Mouse (Mus musculus) testis, adult 2 months (tissue): Measurements from ENCODE around the gene Stambp. TPM values are rescaled to one million over a fixed set of nuclear protein-coding genes. Genes with fewer than 3 reads are reported as not detected.

Experiments
- H3K27ac ChIP-seq: fragments of 200-500 bp; 2 replicates; pipeline ENCODE4 v1.5.1; 2012; ENCODE audit warnings: low read depth, low read length; ENCODE audit not compliant: control insufficient read depth, insufficient read depth
- H3K27me3 ChIP-seq: fragments of 200-500 bp; 2 replicates; pipeline ENCODE4 v1.6.1; 2012; ENCODE audit warnings: mild to moderate bottlenecking, low read length, moderate library complexity; ENCODE audit not compliant: control insufficient read depth, insufficient read depth
- H3K36me3 ChIP-seq: fragments of 200-500 bp; 2 replicates; pipeline ENCODE4 v1.6.1; 2012; ENCODE audit warnings: mild to moderate bottlenecking, low read length; ENCODE audit not compliant: control insufficient read depth, insufficient read depth
- H3K4me1 ChIP-seq: fragments of 200-500 bp; 2 replicates; pipeline ENCODE4 v1.6.1; 2012; ENCODE audit warnings: low read length; ENCODE audit not compliant: control insufficient read depth, insufficient read depth
- H3K4me3 ChIP-seq: fragments of 200-500 bp; 2 replicates; pipeline ENCODE4 v1.5.1; 2012; ENCODE audit warnings: low read depth, mild to moderate bottlenecking, low read length, moderate library complexity, mixed read lengths; ENCODE audit not compliant: control insufficient read depth
- CTCF ChIP-seq: fragments of 200-500 bp; IDR thresholded peaks from 2 replicates; pipeline ENCODE4 v1.5.1; 2012; ENCODE audit warnings: low read depth, mild to moderate bottlenecking, inconsistent platforms, low read length, moderate library complexity; ENCODE audit not compliant: control insufficient read depth, insufficient read depth, insufficient replicate concordance
- POLR2A ChIP-seq: fragments of 200-500 bp; IDR thresholded peaks from 2 replicates; pipeline ENCODE4 v1.6.1; 2012; ENCODE audit warnings: low read depth, mild to moderate bottlenecking, inconsistent platforms, low read length, moderate library complexity; ENCODE audit not compliant: control insufficient read depth
- polyA plus RNA-seq: library from polyadenylated mRNA; depleted of rRNA; stranded (reverse); fragments of >200 nt; gene quantifications from 2 replicates; pipeline ENCODE4 v1.2.3, GENCODE M21; 2012

Stambp gene
- polyA plus RNA-seq, 1 experiment = 44.6 TPM

- no peak overlapping the region for H3K4me3 ChIP-seq
- H3K36me3 ChIP-seq = no peaks in the 10 kb centered on the region
- H3K27ac ChIP-seq = no peak overlapping the region
- TF ChIP-seq POLR2A (no peak), CTCF (no peak)
- no peaks in the 10 kb centered on the region for H3K4me1 ChIP-seq
- no peaks in the 10 kb centered on the region for H3K27me3 ChIP-seq
Observed at GRCm38 (mm10) chr6:83532608-83533007, 39.9 kb downstream of the Stambp start.

- TF ChIP-seq POLR2A (no peak), CTCF (no peak)
- no peak overlapping the region for H3K4me3 ChIP-seq
- H3K4me1 ChIP-seq = no peaks in the 10 kb centered on the region
- no peaks in the 10 kb centered on the region for H3K36me3 ChIP-seq
- H3K27ac ChIP-seq = no peak overlapping the region
- no peaks in the 10 kb centered on the region for H3K27me3 ChIP-seq
Observed at GRCm38 (mm10) chr6:83523194-83523593, 49.3 kb downstream of the Stambp start.

GRCm38 (mm10) chr6:83521784-83522183 lies 50.7 kb downstream of the Stambp start:
- H3K4me1 ChIP-seq = no peaks in the 10 kb centered on the region
- no peak overlapping the region for H3K27ac ChIP-seq
- H3K4me3 ChIP-seq = no peak overlapping the region
- no peaks in the 10 kb centered on the region for H3K36me3 ChIP-seq
- H3K27me3 ChIP-seq = no peaks in the 10 kb centered on the region
- no peak for TF ChIP-seq CTCF
- TF ChIP-seq POLR2A = no peak

- Histone ChIP-seq H3K27ac (no peak overlapping the region), H3K4me3 (no peak overlapping the region), H3K4me1 (no peaks in the 10 kb centered on the region), H3K36me3 (no peaks in the 10 kb centered on the region), H3K27me3 (no peaks in the 10 kb centered on the region)
- TF ChIP-seq POLR2A = no peak
- TF ChIP-seq CTCF = no peak
Observed at GRCm38 (mm10) chr6:83518637-83519036, 53.9 kb downstream of the Stambp start.

GRCm38 (mm10) chr6:83515172-83515571 lies 57.4 kb downstream of the Stambp start:
- Histone ChIP-seq H3K4me1 (no peaks in the 10 kb centered on the region), H3K27me3 (no peaks in the 10 kb centered on the region), H3K36me3 (no peaks in the 10 kb centered on the region), H3K4me3 (no peak overlapping the region), H3K27ac (no peak overlapping the region)
- TF ChIP-seq CTCF (no peak), POLR2A (no peak)

- no peaks in the 10 kb centered on the region for H3K27me3 ChIP-seq
- TF ChIP-seq CTCF (no peak), POLR2A (no peak)
- no peaks in the 10 kb centered on the region for H3K4me1 ChIP-seq
- no peak overlapping the region for H3K4me3 ChIP-seq
- no peaks in the 10 kb centered on the region for H3K36me3 ChIP-seq
- H3K27ac ChIP-seq = no peak overlapping the region
Observed at GRCm38 (mm10) chr6:83512495-83512894, 60.0 kb downstream of the Stambp start.

GRCm38 (mm10) chr6:83510210-83510609 lies 62.3 kb downstream of the Stambp start:
- no peak overlapping the region for H3K27ac ChIP-seq

GRCm38 (mm10) chr6:83509442-83509841 lies 63.1 kb downstream of the Stambp start:
- no peaks in the 10 kb centered on the region for H3K27me3 ChIP-seq
- H3K36me3 ChIP-seq = no peaks in the 10 kb centered on the region
- no peak overlapping the region for H3K27ac ChIP-seq
- H3K4me1 ChIP-seq = peaks cover 2% of the 10 kb centered on the region
- no peak overlapping the region for H3K4me3 ChIP-seq
- TF ChIP-seq CTCF = no peak
- TF ChIP-seq POLR2A = no peak

More at GRCm38 (mm10) chr6:83510210-83510609, 62.3 kb downstream of the Stambp start:
- Histone ChIP-seq H3K4me3 (no peak overlapping the region), H3K27me3 (no peaks in the 10 kb centered on the region), H3K36me3 (no peaks in the 10 kb centered on the region), H3K4me1 (peaks cover 2% of the 10 kb centered on the region)
- TF ChIP-seq CTCF (no peak), POLR2A (no peak)
